Mouse (Mus musculus) liver, embryonic 15.5 days (tissue): ENCODE measurements around the gene L3mbtl1. TPM values are rescaled to one million over a fixed set of nuclear protein-coding genes. Genes with fewer than 3 reads are reported as not detected.

Experiments used
- ATAC-seq: fragments of 200-750 bp; cut with Nextera tagmentation; 2 replicates; pipeline ENCODE4 v1.8.0; 2017; ENCODE audit warnings: moderate number of reproducible peaks, mild to moderate bottlenecking, moderate library complexity; ENCODE audit not compliant: insufficient read depth
- H3K27ac ChIP-seq: fragments of 300-500 bp; sonication (generic); replicated peaks from 2 replicates; pipeline ENCODE4 v1.5.1; 2015; ENCODE audit warnings: mild to moderate bottlenecking, inconsistent platforms
- H3K27me3 ChIP-seq: fragments of 300-500 bp; sonication (generic); 2 replicates; pipeline ENCODE4 v1.6.1; 2015; ENCODE audit warnings: mild to moderate bottlenecking, inconsistent platforms
- H3K36me3 ChIP-seq: fragments of 300-500 bp; sonication (generic); replicated peaks from 2 replicates; pipeline ENCODE4 v1.6.1; 2015; ENCODE audit warnings: moderate library complexity, mild to moderate bottlenecking, inconsistent platforms
- H3K4me1 ChIP-seq: fragments of 300-500 bp; sonication (generic); replicated peaks from 2 replicates; pipeline ENCODE4 v1.6.1; 2015; ENCODE audit warnings: inconsistent platforms
- H3K4me2 ChIP-seq: fragments of 300-500 bp; sonication (generic); 2 replicates; pipeline ENCODE4 v1.6.1; 2015; ENCODE audit warnings: moderate library complexity, mild to moderate bottlenecking, inconsistent platforms
- H3K4me3 ChIP-seq: fragments of 300-500 bp; sonication (generic); replicated peaks from 2 replicates; pipeline ENCODE4 v1.5.1; 2015; ENCODE audit warnings: mild to moderate bottlenecking, inconsistent platforms
- H3K9ac ChIP-seq: fragments of 300-500 bp; sonication (generic); 2 replicates; pipeline ENCODE4 v1.6.1; 2015; ENCODE audit warnings: moderate library complexity, mild to moderate bottlenecking, inconsistent platforms
- H3K9me3 ChIP-seq: fragments of 300-500 bp; sonication (generic); replicated peaks from 2 replicates; pipeline ENCODE4 v1.6.1; 2016; ENCODE audit warnings: inconsistent platforms
- WGBS: fragments of 180-500 bp; shearing (Covaris S2); methylation state at CpG from one replicate; pipeline ENCODE4 v1.1.7; 2015; ENCODE audit warnings: mixed read lengths; ENCODE audit not compliant: insufficient replicate concordance; 5-methylcytosine and 5-hydroxymethylcytosine counted together
- polyA plus RNA-seq: library from polyadenylated mRNA; unstranded; fragments of >200 nt; fragmentation: Nextera tagmentation; extraction: Ambion mirVana; gene quantifications from 2 replicates; pipeline ENCODE4 v1.2.1, GENCODE M21; 2015

L3mbtl1 gene
- polyA plus RNA-seq, 1 experiment from 2014 or later = 0.02 TPM

GRCm38 (mm10) chr2:162943931-162944330, 659 bp downstream of the L3mbtl1 start:
- no peaks in the 10 kb centered on the region for H3K9me3 ChIP-seq
- peak overlapping the region; percentile 68 for H3K4me2 ChIP-seq
- H3K27ac ChIP-seq = no peak overlapping the region
- H3K27me3 ChIP-seq = peaks cover 50% of the 10 kb centered on the region
- peaks cover 25% of the 10 kb centered on the region for H3K36me3 ChIP-seq
- peaks cover 22% of the 10 kb centered on the region for H3K4me1 ChIP-seq
- ATAC-seq = no peak
- H3K4me3 ChIP-seq = no peak overlapping the region
- WGBS = 6% methylated on average over 11 of the region's 11 CpGs
- H3K9ac ChIP-seq = no peak overlapping the region

DNA sequence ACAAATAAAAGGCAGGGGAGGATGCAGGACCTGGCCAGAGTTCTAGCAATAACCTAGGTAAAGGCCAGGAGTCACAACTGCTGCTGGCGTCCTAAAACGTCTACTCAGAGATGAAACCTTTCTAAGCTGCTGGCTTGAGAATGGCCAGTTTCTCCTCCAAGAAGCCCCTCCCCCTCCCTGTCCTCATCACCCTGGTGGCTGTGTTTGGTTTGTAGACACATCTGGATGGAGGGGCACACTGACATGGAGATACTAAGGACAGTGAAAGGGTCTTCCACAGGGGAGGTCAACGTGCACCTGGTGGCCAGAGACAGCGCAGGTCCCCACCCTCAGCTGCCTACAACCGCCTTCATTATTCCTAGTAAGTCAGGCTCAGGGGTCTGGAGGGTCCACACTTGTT, 3.7 kb downstream of the L3mbtl1 start:
- no peak for ATAC-seq
- H3K36me3 ChIP-seq = no peaks in the 10 kb centered on the region
- no peak overlapping the region for H3K4me3 ChIP-seq
- peaks cover 32% of the 10 kb centered on the region for H3K27me3 ChIP-seq
- no peak overlapping the region for H3K9ac ChIP-seq
- H3K27ac ChIP-seq = no peak overlapping the region
- 73% methylated on average over 5 of the region's 5 CpGs for WGBS
- no peak overlapping the region for H3K4me2 ChIP-seq
- no peaks in the 10 kb centered on the region for H3K9me3 ChIP-seq
- H3K4me1 ChIP-seq = peaks cover 18% of the 10 kb centered on the region

GRCm38 (mm10) chr2:162947736-162948135, 4.5 kb downstream of the L3mbtl1 start:
- WGBS = 34% methylated on average over 15 of the region's 15 CpGs
- Histone ChIP-seq H3K4me2 (peak overlapping the region; percentile 55), H3K36me3 (no peaks in the 10 kb centered on the region), H3K27ac (no peak overlapping the region), H3K4me3 (peak overlapping the region; percentile 27), H3K4me1 (peaks cover 18% of the 10 kb centered on the region), H3K27me3 (peaks cover 25% of the 10 kb centered on the region), H3K9ac (no peak overlapping the region), H3K9me3 (no peaks in the 10 kb centered on the region)
- peak; percentile 30; the same call in 1 of the 2 replicates for ATAC-seq

GRCm38 (mm10) chr2:162948221-162948620, 4.9 kb downstream of the L3mbtl1 start:
- 0 out of 2 replicates have a peak, but pooled peaks have one; percentile 36 for ATAC-seq
- Histone ChIP-seq H3K4me3 (peak overlapping the region; percentile 27), H3K9me3 (no peaks in the 10 kb centered on the region), H3K27ac (no peak overlapping the region), H3K4me2 (peak overlapping the region; percentile 55), H3K4me1 (peaks cover 15% of the 10 kb centered on the region), H3K9ac (no peak overlapping the region), H3K36me3 (no peaks in the 10 kb centered on the region), H3K27me3 (peaks cover 20% of the 10 kb centered on the region)
- WGBS = 49% methylated on average over 14 of the region's 14 CpGs

DNA sequence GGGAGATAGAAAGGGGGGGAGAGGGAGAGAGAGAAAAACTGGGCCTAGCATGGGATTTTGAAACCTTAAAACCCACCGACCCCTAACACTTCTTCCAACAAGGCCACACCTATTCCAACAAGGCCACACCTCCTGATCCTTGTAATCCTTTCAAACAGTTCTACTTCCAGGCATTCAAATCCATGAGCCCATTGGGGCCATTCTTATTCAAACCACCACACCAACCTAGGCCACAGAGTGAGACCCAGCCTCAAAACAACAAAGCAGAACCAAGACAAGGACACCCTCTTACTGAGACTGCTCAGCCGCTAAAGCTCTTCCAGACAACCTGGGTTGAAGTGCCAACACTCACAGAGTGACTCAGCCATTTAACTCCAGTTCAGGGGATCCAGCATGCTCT, 7.5 kb downstream of the L3mbtl1 start:
- H3K9me3 ChIP-seq = no peaks in the 10 kb centered on the region
- H3K4me3 ChIP-seq = no peak overlapping the region
- WGBS = 75% methylated on average over 2 of the region's 2 CpGs
- no peak overlapping the region for H3K27ac ChIP-seq
- H3K36me3 ChIP-seq = no peaks in the 10 kb centered on the region
- H3K9ac ChIP-seq = no peak overlapping the region
- no peak for ATAC-seq
- no peaks in the 10 kb centered on the region for H3K27me3 ChIP-seq
- H3K4me1 ChIP-seq = peaks cover 10% of the 10 kb centered on the region
- no peak overlapping the region for H3K4me2 ChIP-seq

- WGBS = 77% methylated on average over 2 of the region's 2 CpGs
Observed at GRCm38 (mm10) chr2:162956843-162957242, 13.6 kb downstream of the L3mbtl1 start.

DNA sequence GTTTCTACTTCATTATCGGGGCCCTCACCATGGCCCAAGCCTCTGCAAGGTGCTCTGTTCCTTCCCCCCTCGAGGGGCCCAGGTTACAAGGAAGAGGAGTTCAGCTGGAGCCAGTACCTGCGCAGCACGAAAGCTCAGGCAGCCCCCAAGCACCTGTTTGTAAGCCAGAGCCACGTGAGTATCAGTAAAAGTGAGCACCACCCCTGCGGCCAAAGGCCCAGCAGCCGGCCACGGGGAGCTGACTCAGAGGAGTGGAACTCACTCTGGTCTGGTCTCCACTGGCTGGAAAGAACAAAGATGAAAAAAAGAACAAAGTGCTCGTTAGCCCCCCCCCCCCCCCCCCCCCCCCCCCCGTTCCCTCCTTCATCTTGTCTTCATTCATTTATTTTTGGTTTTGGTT, 18.0 kb downstream of the L3mbtl1 start:
- Histone ChIP-seq H3K9ac (no peak overlapping the region), H3K9me3 (no peaks in the 10 kb centered on the region), H3K4me1 (no peaks in the 10 kb centered on the region), H3K36me3 (no peaks in the 10 kb centered on the region), H3K27me3 (no peaks in the 10 kb centered on the region), H3K4me2 (no peak overlapping the region), H3K27ac (no peak overlapping the region), H3K4me3 (no peak overlapping the region)
- 59% methylated on average over 9 of the region's 10 CpGs for WGBS
- no peak for ATAC-seq

More at GRCm38 (mm10) chr2:162956843-162957242, 13.6 kb downstream of the L3mbtl1 start:
- H3K4me1 ChIP-seq = no peaks in the 10 kb centered on the region
- no peaks in the 10 kb centered on the region for H3K9me3 ChIP-seq
- no peak overlapping the region for H3K4me2 ChIP-seq
- H3K27me3 ChIP-seq = no peaks in the 10 kb centered on the region
- H3K27ac ChIP-seq = no peak overlapping the region
- H3K36me3 ChIP-seq = no peaks in the 10 kb centered on the region
- no peak overlapping the region for H3K4me3 ChIP-seq
- no peak overlapping the region for H3K9ac ChIP-seq
- ATAC-seq = no peak

DNA sequence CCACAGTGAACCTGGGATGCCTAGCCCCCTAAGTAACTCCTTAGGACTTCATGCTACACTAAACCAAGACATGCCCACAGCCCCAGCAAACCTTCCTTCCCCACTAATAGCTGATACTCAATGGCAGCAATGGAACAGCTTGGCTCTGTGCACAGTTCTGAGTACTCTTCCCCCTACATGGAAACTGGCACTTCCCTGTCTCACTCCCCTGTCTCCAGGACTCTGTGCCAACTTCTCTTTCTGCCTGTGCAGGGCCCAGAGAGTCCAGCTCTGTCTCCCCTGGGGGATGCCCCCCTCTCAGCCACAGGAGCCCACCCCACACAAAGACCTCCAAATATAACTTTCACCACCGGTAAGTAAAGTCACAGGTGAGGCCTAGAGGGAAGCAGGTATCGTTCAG, 23.5 kb downstream of the L3mbtl1 start:
- Histone ChIP-seq H3K36me3 (no peaks in the 10 kb centered on the region), H3K27me3 (no peaks in the 10 kb centered on the region), H3K9ac (no peak overlapping the region), H3K27ac (no peak overlapping the region), H3K4me2 (no peak overlapping the region), H3K4me1 (no peaks in the 10 kb centered on the region), H3K9me3 (no peaks in the 10 kb centered on the region), H3K4me3 (no peak overlapping the region)
- ATAC-seq = no peak
- WGBS = 64% methylated on average over 2 of the region's 2 CpGs

DNA sequence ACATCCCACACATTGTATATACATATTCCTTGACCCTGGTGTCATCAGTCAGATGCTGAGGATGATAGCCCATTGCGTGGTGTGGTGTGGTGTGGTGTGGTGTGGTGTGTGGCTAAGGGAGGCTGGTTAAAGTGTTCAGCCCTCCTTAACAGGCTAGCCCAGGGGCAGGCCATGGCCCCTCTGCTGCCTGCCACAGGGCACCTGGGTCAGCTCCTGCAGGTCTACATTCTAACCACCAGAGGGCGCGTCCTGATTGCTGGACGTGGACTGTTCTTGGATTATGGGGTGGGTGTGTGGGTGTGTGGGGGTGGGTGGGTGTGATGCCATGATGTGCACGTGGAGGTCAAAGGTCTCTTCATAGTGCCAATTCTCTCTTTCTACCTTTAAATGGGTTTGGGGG, 25.1 kb downstream of the L3mbtl1 start:
- Histone ChIP-seq H3K9me3 (no peaks in the 10 kb centered on the region), H3K27ac (no peak overlapping the region), H3K27me3 (no peaks in the 10 kb centered on the region), H3K36me3 (no peaks in the 10 kb centered on the region), H3K9ac (no peak overlapping the region), H3K4me3 (no peak overlapping the region), H3K4me2 (no peak overlapping the region), H3K4me1 (peaks cover 6% of the 10 kb centered on the region)
- ATAC-seq = 0 out of 2 replicates have a peak, but pooled peaks have one; percentile 23
- 9% methylated on average over 5 of the region's 5 CpGs for WGBS

GRCm38 (mm10) chr2:162969101-162969500, 25.8 kb downstream of the L3mbtl1 start:
- Histone ChIP-seq H3K4me3 (no peak overlapping the region), H3K4me2 (no peak overlapping the region), H3K27me3 (no peaks in the 10 kb centered on the region), H3K9ac (no peak overlapping the region), H3K4me1 (peaks cover 11% of the 10 kb centered on the region), H3K9me3 (no peaks in the 10 kb centered on the region), H3K27ac (no peak overlapping the region), H3K36me3 (no peaks in the 10 kb centered on the region)
- WGBS = 56% methylated on average over 3 of the region's 3 CpGs
- no peak for ATAC-seq

GRCm38 (mm10) chr2:162970896-162971295, 27.6 kb downstream of the L3mbtl1 start:
- H3K4me2 ChIP-seq = no peak overlapping the region
- no peak overlapping the region for H3K4me3 ChIP-seq
- 72% methylated on average over 6 of the region's 6 CpGs for WGBS
- no peak overlapping the region for H3K27ac ChIP-seq
- no peaks in the 10 kb centered on the region for H3K9me3 ChIP-seq
- no peaks in the 10 kb centered on the region; the same call in 1 of the 2 replicates for H3K27me3 ChIP-seq
- H3K9ac ChIP-seq = no peak overlapping the region
- H3K36me3 ChIP-seq = no peaks in the 10 kb centered on the region
- H3K4me1 ChIP-seq = peaks cover 11% of the 10 kb centered on the region
- ATAC-seq = no peak

DNA sequence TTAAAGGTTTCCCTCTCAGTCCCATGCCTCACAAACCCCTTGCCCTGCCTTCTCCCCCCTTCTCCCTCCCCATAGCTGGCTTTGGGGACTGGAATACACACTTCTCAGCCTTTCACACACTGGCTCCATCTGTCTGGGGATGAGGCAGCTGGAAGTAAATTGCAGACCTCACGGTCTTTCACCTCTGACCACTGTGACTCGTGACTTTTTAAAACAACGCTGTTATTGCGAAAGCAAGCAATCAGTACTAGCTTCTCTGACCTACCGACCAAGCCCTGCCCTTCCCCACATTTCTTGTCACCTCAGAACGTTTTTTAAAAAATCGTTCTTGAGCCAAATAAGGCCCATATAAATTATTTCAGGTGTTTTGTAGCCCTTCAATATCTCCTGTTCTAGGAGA, 29.5 kb downstream of the L3mbtl1 start:
- H3K9ac ChIP-seq = no peak overlapping the region
- no peaks in the 10 kb centered on the region for H3K9me3 ChIP-seq
- H3K27me3 ChIP-seq = no peaks in the 10 kb centered on the region; the same call in 1 of the 2 replicates
- no peak overlapping the region for H3K27ac ChIP-seq
- H3K4me3 ChIP-seq = no peak overlapping the region
- no peak overlapping the region for H3K4me2 ChIP-seq
- H3K36me3 ChIP-seq = no peaks in the 10 kb centered on the region
- H3K4me1 ChIP-seq = peaks cover 15% of the 10 kb centered on the region
- WGBS = 17% methylated on average over 7 of the region's 7 CpGs
- peak; percentile 61; the same call in 1 of the 2 replicates for ATAC-seq
